Mouse (Mus musculus): ENCODE measurements around the gene Igdcc3. TPM values are rescaled to one million over a fixed set of nuclear protein-coding genes. Genes with fewer than 3 reads are reported as not detected.

Igdcc3 gene
- polyA plus RNA-seq, 1 experiment, result 0.13 TPM

GRCm38 (mm10) chr9:65153331-65153711 lies 12.3 kb downstream of the Igdcc3 start:
- 46% methylated on average over 5 of the region's 5 CpGs for WGBS
- DNase-seq, result no peak

GRCm38 (mm10) chr9:65154692-65155455 lies 13.9 kb downstream of the Igdcc3 start:
- 69% methylated on average over 9 of the region's 9 CpGs for WGBS
- H3K4me1 ChIP-seq (ENCODE audit: control insufficient read depth, insufficient read depth, low read length), result no peaks in the 10 kb centered on the region
- H3K4me3 ChIP-seq (replicated peaks; ENCODE audit: extremely low read depth, low read depth, low read length), result no peak overlapping the region
- no peak for DNase-seq
- TF ChIP-seq CTCF (IDR thresholded peaks at IDR 0.05; ENCODE audit: insufficient read depth, low read length) (no peak), POLR2A (IDR thresholded peaks at IDR 0.05; ENCODE audit: borderline replicate concordance, extremely low read depth, low read depth, low read length) (no peak)

More at GRCm38 (mm10) chr9:65153331-65153711, 12.3 kb downstream of the Igdcc3 start:
- Histone ChIP-seq H3K4me3 (replicated peaks; ENCODE audit: extremely low read depth, low read depth, low read length) (no peak overlapping the region), H3K4me1 (ENCODE audit: control insufficient read depth, insufficient read depth, low read length) (no peaks in the 10 kb centered on the region)
- no peak for TF ChIP-seq CTCF (IDR thresholded peaks at IDR 0.05; ENCODE audit: insufficient read depth, low read length)
- TF ChIP-seq POLR2A (IDR thresholded peaks at IDR 0.05; ENCODE audit: borderline replicate concordance, extremely low read depth, low read depth, low read length), result no peak

DNA sequence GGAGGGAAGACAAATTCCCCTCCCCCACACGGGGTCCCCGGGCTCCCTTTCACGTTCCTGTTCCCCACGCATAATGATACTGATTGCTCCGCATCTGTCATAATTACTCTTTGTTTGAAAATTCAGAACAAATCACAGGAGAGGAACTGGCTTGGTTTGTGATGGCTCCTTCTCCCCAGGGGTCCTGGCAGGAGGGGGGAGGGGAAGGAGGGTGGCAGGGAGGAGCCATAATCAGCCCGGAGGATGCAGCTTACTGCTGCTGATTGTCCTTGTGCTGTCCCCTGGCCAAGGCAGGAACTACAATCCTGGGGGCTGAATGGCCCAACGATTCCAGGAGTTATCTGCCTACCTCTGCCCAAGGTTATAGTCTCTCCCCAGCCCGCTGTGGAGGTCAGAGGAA lies 15.6 kb downstream of the Igdcc3 start:
- DNase-seq, result no peak
- H3K4me3 ChIP-seq (replicated peaks; ENCODE audit: extremely low read depth, low read depth, low read length), result no peak overlapping the region
- 19% methylated on average over 8 of the region's 8 CpGs for WGBS
- TF ChIP-seq POLR2A (IDR thresholded peaks at IDR 0.05; ENCODE audit: borderline replicate concordance, extremely low read depth, low read depth, low read length) (no peak), CTCF (IDR thresholded peaks at IDR 0.05; ENCODE audit: insufficient read depth, low read length) (no peak)
- no peaks in the 10 kb centered on the region for H3K4me1 ChIP-seq (ENCODE audit: control insufficient read depth, insufficient read depth, low read length)

- Histone ChIP-seq H3K4me3 (replicated peaks; ENCODE audit: extremely low read depth, low read depth, low read length) (no peak overlapping the region), H3K4me1 (ENCODE audit: control insufficient read depth, insufficient read depth, low read length) (0 out of 2 replicates have a peak, but pooled peaks cover 2% of the 10 kb centered on the region)
- 73% methylated on average over 6 of the region's 6 CpGs for WGBS
- TF ChIP-seq POLR2A (IDR thresholded peaks at IDR 0.05; ENCODE audit: borderline replicate concordance, extremely low read depth, low read depth, low read length) (no peak), CTCF (IDR thresholded peaks at IDR 0.05; ENCODE audit: insufficient read depth, low read length) (no peak)
- no peak for DNase-seq
Measured at GRCm38 (mm10) chr9:65157631-65158030, 16.6 kb downstream of the Igdcc3 start.

GRCm38 (mm10) chr9:65161188-65161587 lies 20.2 kb downstream of the Igdcc3 start:
- WGBS, result 82% methylated on average over 4 of the region's 4 CpGs
- DNase-seq, result no peak
- H3K4me3 ChIP-seq (replicated peaks; ENCODE audit: extremely low read depth, low read depth, low read length), result no peak overlapping the region
- TF ChIP-seq CTCF (IDR thresholded peaks at IDR 0.05; ENCODE audit: insufficient read depth, low read length) (no peak), POLR2A (IDR thresholded peaks at IDR 0.05; ENCODE audit: borderline replicate concordance, extremely low read depth, low read depth, low read length) (no peak)
- H3K4me1 ChIP-seq (ENCODE audit: control insufficient read depth, insufficient read depth, low read length), result 0 out of 2 replicates have a peak, but pooled peaks cover 4% of the 10 kb centered on the region

DNA sequence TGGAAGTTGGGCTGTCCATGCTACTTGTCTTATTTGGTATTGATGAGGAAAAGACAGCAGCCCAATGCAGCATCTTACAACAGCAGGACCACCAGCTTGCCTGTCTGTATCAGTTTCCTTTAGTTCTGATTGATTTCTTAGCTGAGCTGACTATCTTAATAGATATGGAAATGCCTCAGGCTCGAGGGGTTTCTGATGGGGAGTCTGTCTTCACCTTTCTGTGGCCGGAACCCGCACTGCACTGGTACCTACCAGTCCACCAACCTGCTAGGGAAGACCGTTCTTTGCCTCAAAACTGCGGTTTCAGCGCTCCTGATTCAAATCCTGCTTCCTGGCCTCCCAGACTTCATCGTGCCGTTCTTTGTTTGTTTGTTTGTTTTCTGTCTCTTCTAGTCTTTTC lies 20.9 kb downstream of the Igdcc3 start:
- DNase-seq, result no peak
- 60% methylated on average over 8 of the region's 8 CpGs for WGBS
- TF ChIP-seq POLR2A (IDR thresholded peaks at IDR 0.05; ENCODE audit: borderline replicate concordance, extremely low read depth, low read depth, low read length), result no peak
- TF ChIP-seq CTCF (IDR thresholded peaks at IDR 0.05; ENCODE audit: insufficient read depth, low read length), result no peak
- no peak overlapping the region for H3K4me3 ChIP-seq (replicated peaks; ENCODE audit: extremely low read depth, low read depth, low read length)
- H3K4me1 ChIP-seq (ENCODE audit: control insufficient read depth, insufficient read depth, low read length), result 0 out of 2 replicates have a peak, but pooled peaks cover 4% of the 10 kb centered on the region

GRCm38 (mm10) chr9:65162711-65163639 lies 22.0 kb downstream of the Igdcc3 start:
- no peak for DNase-seq
- no peak overlapping the region for H3K4me3 ChIP-seq (replicated peaks; ENCODE audit: extremely low read depth, low read depth, low read length)
- 0 out of 2 replicates have a peak, but pooled peaks cover 4% of the 10 kb centered on the region for H3K4me1 ChIP-seq (ENCODE audit: control insufficient read depth, insufficient read depth, low read length)
- 4% methylated on average over 57 of the region's 69 CpGs for WGBS
- no peak for TF ChIP-seq CTCF (IDR thresholded peaks at IDR 0.05; ENCODE audit: insufficient read depth, low read length)
- no peak for TF ChIP-seq POLR2A (IDR thresholded peaks at IDR 0.05; ENCODE audit: borderline replicate concordance, extremely low read depth, low read depth, low read length)

GRCm38 (mm10) chr9:65164870-65165269 lies 23.9 kb downstream of the Igdcc3 start:
- no peak for TF ChIP-seq POLR2A (IDR thresholded peaks at IDR 0.05; ENCODE audit: borderline replicate concordance, extremely low read depth, low read depth, low read length)
- 0 out of 2 replicates have a peak, but pooled peaks have one; percentile 15 for TF ChIP-seq CTCF (IDR thresholded peaks at IDR 0.05; ENCODE audit: insufficient read depth, low read length)
- 19% methylated on average over 1 of the region's 1 CpGs for WGBS
- no peak overlapping the region for H3K4me3 ChIP-seq (replicated peaks; ENCODE audit: extremely low read depth, low read depth, low read length)
- no peak for DNase-seq
- 0 out of 2 replicates have a peak, but pooled peaks cover 4% of the 10 kb centered on the region for H3K4me1 ChIP-seq (ENCODE audit: control insufficient read depth, insufficient read depth, low read length)

DNA sequence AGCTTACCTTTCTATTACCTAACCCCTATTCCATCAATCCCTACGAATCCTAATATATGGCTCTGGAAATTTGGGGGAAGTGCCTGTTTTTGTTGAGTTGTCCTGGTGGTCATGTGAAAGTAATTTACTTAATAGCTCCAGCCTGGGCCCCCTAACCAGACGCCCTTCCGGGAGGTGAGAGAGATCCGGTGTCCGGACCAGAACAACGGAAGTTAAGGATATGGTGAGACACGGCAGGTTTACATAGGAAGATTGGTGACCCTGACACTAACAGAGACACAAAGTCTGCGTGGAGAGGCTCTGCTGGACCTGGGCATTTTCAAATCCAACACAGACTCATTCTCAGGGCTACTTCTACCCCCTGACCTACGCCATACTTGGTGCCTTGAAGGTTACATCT lies 25.4 kb downstream of the Igdcc3 start:
- TF ChIP-seq CTCF (IDR thresholded peaks at IDR 0.05; ENCODE audit: insufficient read depth, low read length), result no peak
- no peak for TF ChIP-seq POLR2A (IDR thresholded peaks at IDR 0.05; ENCODE audit: borderline replicate concordance, extremely low read depth, low read depth, low read length)
- Histone ChIP-seq H3K4me1 (ENCODE audit: control insufficient read depth, insufficient read depth, low read length) (0 out of 2 replicates have a peak, but pooled peaks cover 4% of the 10 kb centered on the region), H3K4me3 (replicated peaks; ENCODE audit: extremely low read depth, low read depth, low read length) (no peak overlapping the region)
- WGBS, result 52% methylated on average over 9 of the region's 9 CpGs
- DNase-seq, result no peak
